Mouse (Mus musculus): ENCODE results near the gene Gm39115. TPM values are rescaled to one million over a fixed set of nuclear protein-coding genes. Genes with fewer than 3 reads are reported as not detected.

The Gm39115 gene
- not detected for polyA plus RNA-seq (2017; shearing (Covaris generic))

DNA sequence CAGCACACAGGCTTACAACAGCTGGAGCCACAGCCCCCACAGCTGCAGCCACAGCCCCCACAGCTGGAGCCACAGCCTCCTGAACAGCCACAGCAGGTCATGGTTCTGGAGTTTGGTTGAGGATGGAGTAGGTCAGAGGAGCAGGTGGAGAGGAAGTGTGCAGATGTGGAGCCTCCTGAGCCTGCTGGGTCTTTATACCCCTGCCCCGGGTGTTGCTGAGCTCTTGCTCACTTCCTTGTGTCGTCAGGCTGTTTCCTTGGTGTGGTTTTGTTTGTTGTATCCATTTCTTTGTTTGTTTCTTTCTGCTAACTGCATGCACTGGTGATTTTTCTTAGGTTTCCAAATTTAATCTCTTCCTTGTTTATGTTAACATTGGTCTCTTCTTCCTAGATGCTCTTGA lies at the start of gene Gm39115:
Gene Gm39115 (minus strand): TSS at position 101 of the 400 bp plus-strand sequence.

DNA sequence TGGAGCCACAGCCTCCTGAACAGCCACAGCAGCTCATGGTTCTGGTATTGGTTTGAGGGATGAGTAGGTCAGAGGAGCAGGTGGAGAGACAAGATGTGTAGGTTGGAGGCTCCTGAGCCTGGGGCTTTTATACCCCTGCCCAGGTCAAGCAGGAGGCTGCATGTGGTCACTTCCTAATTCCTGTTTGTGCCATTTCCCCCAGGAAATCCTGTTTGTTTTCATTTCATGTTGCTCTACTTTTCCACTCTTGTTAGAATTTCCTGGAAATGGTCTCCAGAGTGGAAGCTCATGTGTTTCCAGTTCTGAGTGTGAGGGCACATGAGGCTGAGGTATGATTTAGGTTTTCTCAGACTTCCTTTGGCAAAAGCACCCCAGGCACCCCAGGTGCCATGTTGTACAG lies 40.1 kb upstream of the Gm39115 start, which contains the start of gene Krtap5-2:
Gene Krtap5-2 (minus strand): TSS at position 101 of the 400 bp plus-strand sequence.

DNA sequence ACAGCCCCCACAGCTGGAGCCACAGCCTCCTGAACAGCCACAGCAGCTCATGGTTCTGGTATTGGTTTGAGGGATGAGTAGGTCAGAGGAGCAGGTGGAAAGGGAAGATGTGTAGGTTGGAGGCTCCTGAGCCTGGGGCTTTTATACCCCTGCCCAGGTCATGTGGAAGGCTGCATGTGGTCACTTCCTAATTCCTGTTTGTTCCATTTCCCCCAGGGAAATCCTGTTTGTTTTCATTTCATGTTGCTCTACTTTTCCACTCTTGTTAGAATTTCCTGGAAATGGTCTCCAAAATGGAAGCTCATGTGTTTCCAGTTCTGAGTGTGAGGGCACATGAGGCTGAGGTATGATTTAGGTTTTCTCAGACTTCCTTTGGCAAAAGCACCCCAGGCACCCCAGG lies 29.8 kb upstream of the Gm39115 start, which contains the start of gene Gm4553:
Gene Gm4553 (minus strand): TSS at position 101 of the 400 bp plus-strand sequence.

DNA sequence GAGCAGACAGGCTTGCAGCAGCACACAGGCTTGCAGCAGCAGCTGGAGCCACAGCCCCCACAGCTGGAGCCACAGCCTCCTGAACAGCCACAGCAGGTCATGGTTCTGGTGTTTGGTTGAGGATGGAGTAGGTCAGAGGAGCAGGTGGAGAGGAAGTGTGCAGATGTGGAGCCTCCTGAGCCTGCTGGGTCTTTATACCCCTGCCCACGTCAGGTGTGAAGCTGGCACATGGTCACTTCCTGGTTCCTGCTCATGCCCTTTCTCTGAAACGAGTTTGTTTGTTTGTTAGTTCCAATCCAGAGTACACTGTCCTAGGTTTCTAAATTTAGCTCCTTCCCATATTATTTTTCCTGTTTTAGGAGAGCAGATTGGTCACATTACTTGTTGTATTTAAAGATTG lies 21.2 kb upstream of the Gm39115 start, which contains the start of gene Gm29735:
Gene Gm29735 (minus strand): TSS at position 101 of the 400 bp plus-strand sequence.

DNA sequence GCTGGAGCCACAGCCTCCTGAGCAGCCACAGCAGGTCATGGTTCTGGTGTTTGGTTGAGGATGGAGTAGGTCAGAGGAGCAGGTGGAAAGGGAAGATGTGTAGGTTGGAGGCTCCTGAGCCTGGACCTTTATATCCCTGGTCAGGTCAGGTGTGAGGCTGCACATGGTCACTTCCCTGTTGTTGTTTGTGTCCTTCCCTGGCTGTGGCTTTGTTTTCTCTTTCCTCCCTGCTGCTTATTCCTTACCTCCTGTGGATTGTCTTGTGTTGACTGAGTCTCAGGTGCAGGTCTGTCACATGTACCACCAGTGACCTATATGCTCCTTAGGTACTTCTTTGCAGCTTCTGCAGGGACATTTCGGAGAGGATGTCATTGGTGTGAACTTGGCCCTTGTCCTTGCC lies 8.7 kb upstream of the Gm39115 start, which contains the start of gene Gm45337:
Gene Gm45337 (minus strand): TSS at position 101 of the 400 bp plus-strand sequence.

DNA sequence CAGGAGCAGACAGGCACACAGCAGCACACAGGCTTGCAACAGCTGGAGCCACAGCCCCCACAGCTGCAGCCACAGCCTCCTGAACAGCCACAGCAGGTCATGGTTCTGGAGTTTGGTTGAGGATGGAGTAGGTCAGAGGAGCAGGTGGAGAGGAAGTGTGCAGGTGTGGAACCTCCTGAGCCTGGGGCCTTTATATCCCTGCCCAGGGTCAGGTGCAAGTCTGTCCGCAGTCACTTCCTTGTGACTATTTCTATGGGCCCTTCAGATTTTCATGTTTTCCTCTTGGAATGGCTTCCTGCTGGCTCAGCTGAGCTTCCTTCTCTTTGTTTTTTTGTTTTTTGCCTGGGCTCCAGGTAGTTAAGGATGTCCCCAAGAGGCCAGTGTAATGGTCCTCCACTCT lies 15.2 kb downstream of the Gm39115 start, which contains the start of gene Gm45618:
Gene Gm45618 (minus strand): TSS at position 101 of the 400 bp plus-strand sequence.

DNA sequence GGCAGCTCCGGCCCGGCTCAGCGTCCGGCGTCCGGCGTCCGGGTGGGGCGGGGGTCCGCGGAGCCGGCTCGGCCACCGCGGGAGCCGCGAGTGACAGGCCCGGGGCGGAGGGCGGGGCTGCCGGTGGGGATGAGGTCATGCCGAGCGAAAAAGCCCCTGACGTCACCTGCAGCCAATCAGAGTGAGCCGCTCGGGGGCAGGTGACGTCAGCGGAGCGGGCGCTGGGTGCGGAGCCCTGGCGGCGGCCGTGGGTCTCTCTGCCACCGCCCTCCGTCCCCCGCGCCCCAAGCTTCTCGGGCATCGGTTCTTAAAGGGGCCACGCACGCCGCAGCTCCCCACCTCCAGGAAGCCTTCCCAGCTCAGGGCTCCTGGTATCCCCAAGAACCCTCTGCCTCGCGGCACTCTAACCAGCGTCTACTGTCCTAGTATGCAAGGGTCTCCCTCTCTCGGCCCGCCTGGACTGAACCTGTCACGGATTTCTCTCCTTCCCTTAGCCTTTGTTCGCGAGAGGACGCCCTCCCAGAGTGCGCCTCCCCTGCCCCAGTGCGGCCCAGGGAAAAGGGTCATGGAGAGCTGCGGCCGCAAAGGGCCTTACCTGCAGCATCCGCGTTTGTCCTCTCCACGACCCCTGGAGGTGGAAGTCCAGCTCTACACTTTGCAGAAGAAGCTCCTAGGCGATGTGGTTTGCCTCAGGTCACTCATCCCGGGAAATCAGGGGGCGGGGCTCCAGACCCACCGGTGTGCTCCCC lies 40.5 kb downstream of the Gm39115 start, which contains the start of gene Dusp8:
Gene Dusp8 (minus strand): TSS at position 661 of the 749 bp plus-strand sequence.

Other genes starting within 250 kb of the Gm39115 start
- gene Tollip, start 217.5 kb downstream of the Gm39115 start, polyA plus RNA-seq (2017; shearing (Covaris generic)), result 76.0 TPM
- gene Brsk2, start 186.3 kb downstream of the Gm39115 start, polyA plus RNA-seq (2017; shearing (Covaris generic)), result 0.88 TPM
- 154 TPM for gene Mob2, start 75.0 kb downstream of the Gm39115 start, polyA plus RNA-seq (2017; shearing (Covaris generic))
- gene Dusp8, start 40.2 kb downstream of the Gm39115 start, polyA plus RNA-seq (2017; shearing (Covaris generic)), result 5.1 TPM
- gene Gm45618, start 15.3 kb downstream of the Gm39115 start, polyA plus RNA-seq (2017; shearing (Covaris generic)), result not detected
- gene Gm45337, start 8.6 kb upstream of the Gm39115 start, polyA plus RNA-seq (2017; shearing (Covaris generic)), result not detected
- not detected for gene Gm29735, start 21.1 kb upstream of the Gm39115 start, polyA plus RNA-seq (2017; shearing (Covaris generic))
- gene Gm4553, start 29.7 kb upstream of the Gm39115 start, polyA plus RNA-seq (2017; shearing (Covaris generic)), result not detected
- not detected for gene Krtap5-2, start 40.0 kb upstream of the Gm39115 start, polyA plus RNA-seq (2017; shearing (Covaris generic))
- gene Gm10153, start 54.4 kb upstream of the Gm39115 start, polyA plus RNA-seq (2017; shearing (Covaris generic)), result not detected
- not detected for gene Krtap5-3, start 65.3 kb upstream of the Gm39115 start, polyA plus RNA-seq (2017; shearing (Covaris generic))
- gene Gm7579, start 75.8 kb upstream of the Gm39115 start, polyA plus RNA-seq (2017; shearing (Covaris generic)), result not detected
- gene Krtap5-5, start 93.9 kb upstream of the Gm39115 start, polyA plus RNA-seq (2017; shearing (Covaris generic)), result not detected
- not detected for gene Gm40460, start 105.0 kb upstream of the Gm39115 start, polyA plus RNA-seq (2017; shearing (Covaris generic))
- gene Gm2431, start 122.3 kb upstream of the Gm39115 start, polyA plus RNA-seq (2017; shearing (Covaris generic)), result not detected
- gene Gm4559, start 138.3 kb upstream of the Gm39115 start, polyA plus RNA-seq (2017; shearing (Covaris generic)), result not detected
- gene Krtap5-1, start 161.1 kb upstream of the Gm39115 start, polyA plus RNA-seq (2017; shearing (Covaris generic)), result not detected
- not detected for gene Krtap5-4, start 167.5 kb upstream of the Gm39115 start, polyA plus RNA-seq (2017; shearing (Covaris generic))
- gene Ifitm10, start 237.7 kb upstream of the Gm39115 start, polyA plus RNA-seq (2017; shearing (Covaris generic)), result 3.5 TPM
- 4.7 TPM for gene Gm49369, start 246.6 kb upstream of the Gm39115 start, polyA plus RNA-seq (2017; shearing (Covaris generic))

Data from naive thymus-derived CD4-positive, alpha-beta T cell, adult 5 months (primary cell).